Mouse (Mus musculus) central nervous system, embryonic 11.5 days (tissue): ENCODE measurements around the gene Hps6. TPM values are rescaled to one million over a fixed set of nuclear protein-coding genes. Genes with fewer than 3 reads are reported as not detected.

Source experiments
- polyA plus RNA-seq: library from polyadenylated mRNA; depleted of rRNA; stranded (reverse); fragments of >200 nt; gene quantifications from 2 replicates; pipeline ENCODE4 v1.2.3, GENCODE M21; 2012; rRNA removed

The Hps6 gene
- 2.1 and 2.3 TPM in 2 replicates for polyA plus RNA-seq

DNA sequence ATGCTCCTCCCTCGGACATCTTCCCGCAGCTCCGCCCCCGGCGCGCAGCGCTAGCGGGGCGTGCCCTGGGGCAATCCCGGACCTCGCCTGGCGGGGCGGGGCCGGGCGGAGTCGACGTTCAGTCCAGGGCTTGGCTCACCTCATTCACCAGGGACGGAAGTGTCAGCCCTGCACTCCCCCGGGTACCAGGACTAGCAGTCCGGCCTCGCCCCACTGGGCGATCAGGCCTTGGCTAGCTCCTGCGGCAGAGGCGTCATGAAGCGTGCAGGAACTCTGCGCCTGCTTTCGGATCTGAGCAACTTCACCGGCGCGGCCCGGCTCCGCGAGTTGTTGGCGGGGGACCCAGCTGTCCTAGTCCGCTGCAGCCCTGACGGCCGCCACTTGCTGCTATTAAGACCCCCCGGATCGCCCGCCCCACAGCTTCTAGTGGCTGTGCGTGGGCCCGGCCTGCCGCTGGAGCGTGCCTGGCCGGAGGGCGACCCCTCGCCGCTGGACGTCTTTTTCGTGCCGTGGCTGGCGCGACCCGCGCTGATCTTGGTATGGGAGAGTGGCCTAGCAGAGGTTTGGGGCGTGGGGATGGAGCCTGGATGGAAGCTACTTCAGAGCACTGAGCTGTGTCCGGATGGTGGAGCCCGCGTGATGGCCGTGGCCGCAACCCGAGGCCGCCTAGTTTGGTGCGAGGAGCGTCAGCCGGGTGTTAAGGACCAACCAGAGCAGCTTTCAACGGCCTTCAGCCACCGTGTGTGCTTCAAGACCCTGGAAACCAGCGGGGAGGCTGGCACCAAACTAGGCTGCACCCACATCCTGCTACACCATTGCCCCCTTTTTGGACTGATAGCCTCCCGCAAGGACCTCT lies at the start of gene Hps6:
Gene Hps6 (plus strand): TSS at position 138 of the 856 bp plus-strand sequence.

DNA sequence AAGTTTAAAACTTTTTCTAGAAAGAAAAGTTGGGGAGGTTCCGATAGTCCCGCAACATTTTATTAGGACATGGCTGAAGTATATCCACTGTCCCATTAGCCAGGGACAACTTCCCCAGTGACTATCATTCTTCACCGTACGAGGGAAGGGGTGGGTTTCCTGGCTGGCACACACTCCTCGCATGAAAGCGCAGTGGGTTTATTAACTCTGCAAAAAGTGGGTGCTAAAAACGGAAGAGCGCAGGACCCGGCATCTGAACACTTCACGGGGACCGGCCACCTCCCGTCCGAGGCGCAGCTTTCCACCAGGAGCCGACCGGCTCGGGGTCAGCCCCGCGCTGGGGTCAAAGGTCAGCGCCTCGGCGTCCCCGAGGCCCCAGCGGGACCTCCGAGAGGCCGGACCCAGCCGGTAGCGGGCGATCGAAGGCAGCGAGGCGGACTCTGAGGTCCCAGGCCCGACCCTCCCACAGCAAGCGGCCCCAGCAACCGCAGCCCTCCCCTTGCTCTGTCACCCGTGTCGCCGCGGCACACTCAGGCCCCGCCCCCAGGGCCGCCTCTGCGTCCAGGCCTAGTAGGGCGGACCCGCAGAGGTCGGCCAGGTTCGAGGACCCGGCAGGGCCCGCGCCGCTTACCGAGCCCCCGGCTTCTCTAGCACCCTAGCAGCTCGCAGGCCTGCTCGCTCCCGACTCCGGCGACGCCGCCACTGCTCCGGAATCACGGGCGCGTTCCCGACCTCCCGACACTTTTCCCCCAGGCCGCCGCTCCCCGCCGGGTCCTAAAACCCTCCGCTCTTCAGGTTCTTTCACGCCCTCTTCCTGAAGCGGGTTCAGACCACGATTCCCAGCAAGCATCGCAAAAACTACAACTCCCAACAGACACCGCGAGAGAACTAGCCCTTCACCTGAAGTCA lies 5.3 kb upstream of the Hps6 start, which contains the start of gene Armh3:
Gene Armh3 (minus strand): TSS at position 704 of the 909 bp plus-strand sequence.

DNA sequence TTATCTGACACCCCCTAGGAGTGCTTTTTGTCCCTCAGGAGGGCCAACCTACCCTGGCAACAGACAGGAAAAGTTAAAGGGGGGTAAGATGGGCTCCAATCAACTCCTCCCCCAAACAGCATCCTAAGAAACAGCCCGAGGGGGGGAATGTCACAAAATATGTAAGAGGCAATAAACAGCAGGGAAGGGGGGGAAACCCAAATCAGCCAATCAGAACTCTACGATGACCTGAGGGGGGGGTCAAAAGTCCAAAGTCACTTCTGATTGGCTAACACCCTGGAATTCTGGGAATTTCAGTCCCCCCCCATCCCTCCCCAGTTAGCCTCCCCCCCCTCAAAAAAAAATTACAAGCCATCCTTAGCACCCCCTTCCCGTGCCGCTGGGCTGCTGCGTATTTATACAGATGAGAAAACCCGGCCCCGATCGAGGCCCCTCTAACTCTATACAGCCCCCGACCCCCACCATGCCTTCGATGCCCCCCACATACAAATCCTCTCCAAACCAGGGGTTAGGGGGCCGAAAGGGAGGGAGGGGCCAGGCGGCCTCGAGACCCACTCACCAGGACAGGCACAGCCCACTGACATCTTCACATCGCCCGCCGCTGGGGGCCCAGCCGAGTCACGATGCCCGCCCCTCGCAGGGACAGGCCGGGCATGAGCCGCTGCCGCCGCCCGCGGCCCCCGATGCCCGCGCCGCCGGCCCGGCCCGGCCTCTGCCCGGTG lies 41.1 kb downstream of the Hps6 start, which contains the start of gene Pprc1:
Gene Pprc1 (plus strand): TSS at position 616 of the 722 bp plus-strand sequence.

DNA sequence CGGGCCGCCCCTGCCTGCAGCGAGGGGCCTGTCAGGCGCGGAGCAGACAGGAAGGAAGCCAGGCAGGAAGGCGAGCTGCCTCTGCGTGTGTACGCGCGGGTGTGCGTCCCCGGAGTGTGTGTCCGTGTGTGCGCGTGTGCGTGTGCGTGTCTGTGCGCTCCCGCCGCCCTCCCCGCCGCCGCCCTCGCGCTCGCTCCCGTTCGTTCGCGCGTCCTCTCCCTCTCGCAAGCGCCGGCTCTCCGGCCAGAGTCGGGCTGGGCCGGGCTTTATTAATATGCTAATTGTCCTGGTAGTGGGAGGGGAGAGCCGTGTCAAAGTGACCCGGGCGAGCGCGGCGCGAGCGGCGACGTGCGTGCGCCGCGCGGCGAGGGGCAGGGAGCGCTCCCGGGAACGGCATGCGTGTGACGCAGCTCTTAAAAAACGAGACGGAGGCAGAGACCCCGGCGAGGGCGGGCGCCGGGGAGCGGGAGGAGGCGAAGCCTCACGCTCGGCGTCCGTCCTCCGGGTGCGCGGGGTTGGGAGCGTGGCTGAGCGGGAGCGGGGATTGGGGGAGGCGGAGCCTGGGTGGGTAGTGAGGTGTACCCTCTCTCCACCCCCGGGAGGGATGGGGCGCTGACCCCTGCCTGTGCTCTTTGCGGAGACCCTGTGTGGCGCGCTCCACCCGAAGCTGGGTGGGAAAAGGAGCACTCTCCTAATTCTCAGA lies 41.8 kb downstream of the Hps6 start, which contains the start of gene Ldb1:
Gene Ldb1 (minus strand): TSS at position 222 of the 703 bp plus-strand sequence.

Other genes with a start within 250 kb of the Hps6 start
- gene Mgea5, start 219.7 kb upstream of the Hps6 start, polyA plus RNA-seq = 140 and 157 TPM in 2 replicates
- 1.1 and 1.7 TPM in 2 replicates for gene Kcnip2, start 187.4 kb upstream of the Hps6 start, polyA plus RNA-seq
- gene Armh3, start 5.0 kb upstream of the Hps6 start, polyA plus RNA-seq = 9.4 and 13.5 TPM in 2 replicates
- gene Pprc1, start 41.4 kb downstream of the Hps6 start, polyA plus RNA-seq = 44.8 and 45.9 TPM in 2 replicates
- 360 and 411 TPM in 2 replicates for gene Ldb1, start 41.7 kb downstream of the Hps6 start, polyA plus RNA-seq
- 83.1 and 110 TPM in 2 replicates for gene Nolc1, start 72.4 kb downstream of the Hps6 start, polyA plus RNA-seq
- 0.02 TPM in 1 of 2 replicates, not detected in the other for gene Elovl3, start 128.4 kb downstream of the Hps6 start, polyA plus RNA-seq
- gene Pitx3, start 144.8 kb downstream of the Hps6 start, polyA plus RNA-seq = 0.10 and 3.8 TPM in 2 replicates
- 46.2 and 54.9 TPM in 2 replicates for gene Gbf1, start 149.0 kb downstream of the Hps6 start, polyA plus RNA-seq